Mouse (Mus musculus): Measurements from ENCODE around the gene Dnttip2.
A peak's percentile ranks its signal among the peaks of the same experiment; 100 is the strongest.
"Not testable (repeated sequence)": the region's sequence is repeated elsewhere in the genome, so short reads cannot be mapped to it uniquely, and the experiment has no call there.

The Dnttip2 gene

DNA sequence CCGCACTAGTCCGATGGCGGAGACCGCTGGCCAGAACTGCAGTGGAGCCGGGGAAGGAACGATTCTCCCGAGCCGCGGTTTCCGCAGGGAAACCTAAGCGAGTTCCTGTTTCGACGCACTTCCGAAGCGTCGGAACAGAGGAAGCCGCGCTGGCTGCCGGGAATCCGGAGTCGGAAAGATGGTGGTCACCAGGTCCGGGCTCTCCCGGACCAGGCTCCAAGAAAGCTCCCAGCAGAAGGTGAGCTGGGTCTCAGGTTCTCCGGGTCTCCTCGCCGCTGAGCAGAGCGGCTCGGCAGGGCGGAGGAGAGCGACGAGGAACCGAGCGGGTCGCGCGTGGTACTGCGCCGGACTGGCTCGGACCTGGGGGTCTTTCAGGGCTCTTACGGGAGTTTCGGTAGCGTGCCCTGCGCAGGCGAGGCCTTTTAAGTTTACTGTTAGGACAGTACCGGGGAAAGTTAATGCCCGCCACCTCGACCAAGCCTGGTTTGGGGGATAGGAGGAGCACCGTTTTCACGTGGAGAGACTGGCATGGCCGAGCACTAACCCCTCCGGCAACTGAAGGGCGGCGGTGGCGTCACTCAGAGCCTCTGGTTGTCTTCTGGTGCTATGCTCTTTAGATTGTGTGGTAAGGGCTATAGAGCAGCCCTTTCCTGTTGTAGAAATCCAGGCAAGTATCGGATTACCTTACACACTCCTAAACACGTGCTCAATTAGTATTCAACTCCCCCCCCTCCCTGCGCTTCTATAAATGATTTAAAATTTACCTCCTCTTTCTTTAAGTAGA is at the start of gene Dnttip2:
Gene Dnttip2 (plus strand): TSS at position 148 of the 784 bp plus-strand sequence.
- DNase-seq: peak; percentile 94

DNA sequence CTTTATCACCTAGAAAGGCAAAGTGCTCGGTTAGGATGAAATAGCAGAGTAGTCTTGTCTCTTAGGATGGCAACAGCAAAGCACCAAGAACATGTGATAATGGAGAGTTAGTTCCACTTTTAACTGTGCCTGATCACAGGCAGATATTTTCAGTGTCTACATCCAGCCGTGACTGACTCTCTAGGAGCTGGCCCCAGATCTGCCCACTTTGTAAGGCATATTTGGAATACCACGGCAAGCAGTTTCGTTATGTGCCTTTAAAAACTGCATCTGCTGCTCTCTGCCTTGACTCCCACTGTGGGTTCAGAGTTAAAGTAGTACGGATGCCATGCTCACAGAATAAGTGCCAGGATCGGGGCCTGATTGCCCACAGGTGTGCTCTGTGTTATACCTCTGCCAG is 47.2 kb upstream of the Dnttip2 start:
- not testable (repeated sequence) for DNase-seq

DNA sequence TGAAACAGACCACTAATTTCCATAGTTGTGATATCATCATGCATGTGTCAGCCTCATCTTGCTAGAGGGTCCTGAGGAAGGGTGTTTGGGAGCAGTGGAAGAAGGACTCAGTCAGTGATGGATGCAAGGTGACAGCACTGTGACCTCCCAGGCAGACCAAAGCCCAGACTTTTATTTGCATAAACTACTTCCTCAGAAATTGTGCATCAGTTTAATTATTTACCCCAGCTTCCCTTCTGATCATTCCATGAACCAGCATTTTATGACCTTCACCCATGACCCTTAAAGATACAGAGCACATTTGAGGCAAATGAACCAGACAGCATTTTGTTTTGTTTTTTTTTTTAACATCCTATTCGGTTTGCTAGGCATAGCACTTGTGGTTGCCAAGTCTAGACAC is 38.4 kb upstream of the Dnttip2 start:
- no peak for DNase-seq

DNA sequence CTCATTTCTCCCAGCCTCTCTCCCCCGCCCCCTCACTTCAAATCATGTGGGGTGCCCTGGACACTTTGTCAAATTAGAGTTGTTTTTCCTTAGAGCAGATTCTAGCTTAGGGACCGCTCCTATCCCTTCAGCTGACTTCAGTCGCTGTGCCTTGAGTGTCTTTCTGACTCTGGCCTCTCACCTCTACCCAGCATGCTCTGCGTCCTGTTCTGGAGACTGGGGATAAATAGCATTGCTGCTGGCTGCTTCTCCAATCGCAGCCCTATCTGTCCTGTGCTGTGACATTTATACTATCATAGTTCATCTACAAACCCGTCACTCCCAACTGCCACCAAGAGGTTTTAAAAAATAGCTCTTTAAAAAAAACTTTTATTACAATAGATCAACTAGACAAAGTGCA is 31.3 kb upstream of the Dnttip2 start:
- no peak for DNase-seq

DNA sequence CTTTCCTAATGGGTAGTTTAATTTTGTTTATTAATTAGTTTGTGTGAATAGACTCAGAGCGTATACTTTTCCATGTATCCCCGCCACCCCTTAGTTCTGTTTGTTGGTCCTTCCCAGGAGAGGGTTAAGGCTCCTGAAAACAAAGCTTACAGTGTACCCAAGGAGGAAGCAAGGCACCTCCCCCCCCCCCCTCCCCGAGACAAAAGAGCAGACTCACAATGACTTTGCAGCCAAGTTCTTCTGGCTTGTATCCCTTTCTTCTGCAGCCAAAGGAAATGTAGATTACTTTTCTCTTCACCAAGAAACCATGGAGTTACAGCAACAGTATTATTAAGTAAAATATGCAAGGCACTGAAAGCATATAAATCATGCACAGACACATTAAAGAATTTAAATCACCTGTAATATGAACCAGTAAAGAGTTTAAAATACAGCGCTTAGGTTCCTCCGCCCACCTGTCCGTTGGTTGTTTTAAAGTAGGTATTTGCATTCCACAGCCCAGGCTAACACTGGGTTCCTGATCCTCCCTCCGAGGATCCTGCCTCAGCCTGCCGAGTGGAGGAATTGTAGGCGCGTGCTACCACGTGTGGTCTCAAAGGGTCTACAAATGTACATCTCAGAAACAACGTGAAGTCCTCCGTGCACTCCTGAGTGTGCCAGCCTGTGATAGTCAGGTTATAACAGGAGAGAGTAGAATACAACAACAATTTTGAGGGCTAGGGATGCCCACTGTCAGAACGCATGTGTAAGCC is 30.6 kb upstream of the Dnttip2 start:
- no peak for DNase-seq

DNA sequence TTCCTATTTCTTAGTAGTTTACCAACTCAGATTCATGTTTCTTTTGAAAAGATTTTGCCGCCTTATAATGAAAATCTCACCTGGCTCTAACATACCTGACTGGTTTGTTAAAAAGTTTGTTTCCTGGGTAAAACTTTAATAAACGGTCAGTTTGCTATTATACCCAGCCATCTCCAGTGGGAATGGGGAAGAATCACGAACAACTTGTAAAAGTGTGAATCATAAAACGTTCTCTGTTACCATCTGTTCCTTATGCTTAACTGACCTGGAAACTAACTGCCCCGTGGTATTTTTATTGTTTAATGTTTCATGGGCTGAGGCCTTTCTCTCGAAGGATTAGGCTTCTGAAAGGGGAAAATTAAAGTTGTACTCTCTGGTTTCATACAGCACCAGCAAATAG is 29.4 kb upstream of the Dnttip2 start:
- no peak for DNase-seq

DNA sequence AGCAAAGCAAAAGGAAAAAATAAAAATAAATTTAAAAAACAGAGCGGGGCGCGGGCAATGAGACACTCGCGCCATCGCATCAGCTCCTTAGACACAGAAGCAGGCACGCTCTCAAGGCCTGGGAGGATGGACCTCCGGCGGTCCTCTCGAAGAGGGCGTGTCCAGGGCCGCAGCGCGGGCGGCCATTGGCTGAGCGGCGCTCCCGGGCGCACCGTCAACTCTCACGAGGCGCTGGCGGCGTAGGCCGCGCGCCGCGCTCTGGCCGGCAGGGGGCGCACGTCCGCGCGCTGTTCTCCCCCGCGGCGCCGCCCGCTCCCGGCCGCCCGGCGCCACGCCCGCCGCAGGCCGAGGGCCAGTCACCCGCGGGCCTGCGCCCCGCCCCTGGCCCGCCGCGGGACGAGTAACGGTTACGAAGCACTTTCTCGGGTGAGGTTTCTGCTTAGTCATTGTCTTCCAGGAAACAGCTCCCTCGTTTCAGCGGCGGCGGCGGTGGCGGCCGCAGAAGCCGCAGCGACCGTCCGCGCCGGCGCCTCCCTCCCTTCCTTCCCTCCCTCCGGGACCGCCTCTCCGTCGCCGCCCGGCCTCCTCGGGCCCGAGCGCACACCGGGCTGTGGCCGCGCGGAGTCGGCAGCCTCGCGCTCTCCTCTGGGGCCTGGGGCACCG is 28.8 kb upstream of the Dnttip2 start, which contains the start of gene Gclm:
Gene Gclm (plus strand): TSS at position 343 of the 663 bp plus-strand sequence.
- peak; percentile 95 for DNase-seq

DNA sequence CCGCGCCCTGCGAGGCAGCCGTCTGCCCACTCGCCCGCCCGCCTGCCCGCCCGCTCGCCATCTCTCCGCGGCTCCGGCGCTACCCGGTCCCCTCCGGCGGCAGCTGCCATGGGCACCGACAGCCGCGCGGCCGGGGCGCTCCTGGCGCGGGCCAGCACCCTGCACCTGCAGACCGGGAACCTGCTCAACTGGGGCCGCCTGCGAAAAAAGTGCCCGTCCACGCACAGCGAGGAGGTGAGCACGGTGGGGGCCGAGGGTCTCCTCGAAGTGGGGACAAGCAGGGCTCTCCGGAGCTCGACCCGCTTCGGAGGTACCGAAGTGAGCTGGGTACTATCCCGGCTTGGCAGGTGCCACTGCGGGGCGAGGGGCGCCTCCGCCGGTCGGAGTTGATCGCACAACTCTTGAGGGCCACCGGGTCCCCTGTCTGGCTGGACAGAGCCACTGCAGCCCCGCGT is 28.3 kb upstream of the Dnttip2 start:
- no peak for DNase-seq

DNA sequence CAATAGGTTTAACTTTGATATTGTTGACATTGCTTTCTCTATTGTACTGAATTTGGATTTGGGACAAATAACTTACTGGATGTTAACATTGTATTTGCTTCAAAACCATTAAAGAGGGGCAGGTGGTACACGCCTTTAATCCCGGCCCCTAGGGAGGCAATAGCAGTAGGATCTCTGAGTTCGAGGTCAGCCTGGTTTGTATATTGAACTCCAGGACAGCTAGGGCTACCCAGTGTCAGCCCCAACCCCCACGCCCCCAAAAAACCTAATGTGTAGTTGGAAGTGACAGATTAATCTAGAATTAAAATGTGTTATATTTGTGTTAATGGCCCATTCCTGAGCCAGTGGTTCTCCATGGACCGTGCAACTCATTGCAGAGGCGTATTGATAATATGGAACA is 27.8 kb upstream of the Dnttip2 start:
- DNase-seq: no peak

DNA sequence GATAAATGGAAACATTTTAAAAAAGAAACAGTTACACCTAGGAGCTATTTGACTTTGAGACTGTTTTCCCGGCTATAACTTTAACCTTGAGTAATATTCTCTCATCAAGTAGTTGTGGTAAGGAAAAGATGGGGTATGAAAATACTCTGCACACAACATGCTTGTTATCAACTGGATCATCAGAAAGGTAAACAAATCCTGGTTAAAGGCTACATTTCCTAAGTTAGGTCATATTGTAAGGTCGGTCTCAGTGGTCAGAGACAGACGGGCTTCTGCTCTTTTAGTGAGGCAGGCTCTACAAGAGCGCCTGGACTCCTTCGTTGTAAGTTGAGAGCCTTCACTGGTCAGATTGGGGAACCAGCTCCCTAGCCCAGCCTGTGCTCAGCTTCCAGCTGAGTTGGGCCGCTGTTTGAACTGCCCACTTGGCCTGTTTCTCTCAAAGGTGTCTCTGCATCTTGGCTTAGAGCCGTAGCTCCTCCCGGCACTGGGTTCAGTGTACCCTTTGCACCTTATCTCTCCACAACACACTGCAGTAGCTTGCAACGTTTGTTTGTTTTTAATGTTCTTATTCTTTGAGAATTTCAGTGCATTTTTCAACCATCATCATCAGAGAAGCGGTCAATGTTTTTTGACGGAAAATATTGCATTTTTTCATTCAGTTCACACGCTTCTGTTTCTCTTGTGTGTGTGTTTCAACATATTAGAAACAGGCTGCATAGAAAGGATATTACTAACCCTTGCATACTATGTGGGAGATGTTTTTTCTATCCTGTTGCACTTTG is 27.0 kb upstream of the Dnttip2 start:
- no peak for DNase-seq

DNA sequence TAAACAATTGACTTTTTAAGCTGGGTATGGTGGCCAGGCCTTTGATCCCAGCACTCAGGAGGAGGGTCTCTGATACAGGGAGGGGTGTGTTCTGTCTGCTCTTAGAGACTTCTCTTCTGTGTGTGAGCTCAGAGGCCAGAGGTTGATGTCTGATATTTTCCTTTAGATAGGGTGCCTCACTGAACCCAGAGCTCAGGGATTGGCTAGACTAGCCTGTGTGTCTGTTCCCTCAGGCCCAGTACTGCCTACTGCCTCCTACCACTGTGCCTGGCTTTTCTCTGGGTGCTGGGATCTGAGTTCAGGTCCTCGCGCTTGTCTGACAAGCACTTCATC is 26.5 kb upstream of the Dnttip2 start:
- DNase-seq: no peak

DNA sequence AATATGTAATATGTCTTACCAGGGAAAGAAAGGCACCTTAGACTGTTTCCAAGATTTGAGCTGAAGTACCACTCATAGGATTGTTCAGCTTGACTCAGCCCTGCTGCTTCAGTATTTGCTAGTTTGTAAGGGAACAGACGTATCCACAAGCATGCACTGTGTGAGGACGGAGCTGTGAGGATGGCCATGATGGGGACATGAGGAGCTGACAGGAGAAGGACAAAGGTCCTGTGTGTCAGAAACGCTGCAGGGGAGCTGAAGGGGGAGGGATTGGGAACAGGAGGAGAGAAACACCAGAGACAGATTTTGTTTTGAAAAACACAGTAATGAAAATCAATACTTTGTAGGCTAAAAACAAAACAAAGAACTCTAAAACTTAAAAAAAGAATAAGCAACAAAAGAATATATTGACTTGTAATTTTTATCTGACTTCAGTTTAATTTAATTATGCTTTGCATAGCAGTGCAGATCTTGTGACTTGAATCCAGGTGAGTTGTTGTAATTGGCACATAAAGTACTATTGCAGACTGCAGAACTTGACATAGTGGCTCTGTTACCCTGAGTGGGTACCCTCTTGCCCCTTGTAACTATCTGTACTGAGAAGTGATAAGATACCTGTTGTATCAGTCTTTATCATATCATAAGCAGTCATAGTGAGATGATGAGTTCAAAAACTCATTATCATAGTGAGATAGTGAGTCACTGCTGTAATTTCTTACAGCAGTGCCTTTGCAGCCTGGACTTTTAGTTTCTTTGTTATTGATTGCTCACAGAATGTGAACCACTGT is 21.5 kb upstream of the Dnttip2 start:
- DNase-seq: no peak

DNA sequence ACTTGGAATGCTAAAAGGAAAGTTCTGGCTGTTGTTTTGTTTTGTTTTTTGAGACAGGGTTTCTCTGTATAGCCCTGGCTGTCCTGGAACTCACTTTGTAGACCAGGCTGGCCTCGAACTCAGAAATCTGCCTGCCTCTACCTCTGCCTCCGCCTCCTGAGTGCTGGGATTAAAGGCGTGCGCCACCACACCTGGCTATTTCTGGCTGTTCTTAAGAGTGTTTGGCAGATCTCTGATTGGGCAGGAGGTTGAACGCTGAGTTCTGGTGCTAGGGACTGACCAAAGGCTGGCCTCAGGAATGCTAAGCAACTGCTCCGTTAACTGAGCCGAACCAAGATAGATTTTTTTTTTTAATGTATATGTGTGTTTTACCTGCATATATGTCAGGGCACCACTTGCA is 20.1 kb upstream of the Dnttip2 start:
- DNase-seq: not testable (repeated sequence)

DNA sequence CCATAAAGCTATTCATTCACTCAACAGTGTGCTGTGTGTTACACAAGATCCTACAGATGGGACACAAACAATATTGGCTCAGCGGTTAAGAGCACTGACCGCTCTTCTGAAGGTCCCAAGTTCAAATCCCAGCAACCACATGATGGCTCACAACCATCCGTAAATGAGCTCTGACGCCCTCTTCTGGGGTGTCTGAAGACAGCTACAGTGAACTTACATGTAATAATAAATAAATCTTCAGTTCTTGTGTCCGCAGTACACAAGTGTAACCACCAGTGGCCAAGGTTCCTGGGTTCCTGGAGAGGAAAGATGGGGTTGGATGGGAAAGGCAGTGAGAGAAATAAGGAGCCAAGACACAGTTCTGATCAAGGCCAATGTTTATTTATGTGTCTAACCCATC is 4.2 kb upstream of the Dnttip2 start:
- no peak for DNase-seq

DNA sequence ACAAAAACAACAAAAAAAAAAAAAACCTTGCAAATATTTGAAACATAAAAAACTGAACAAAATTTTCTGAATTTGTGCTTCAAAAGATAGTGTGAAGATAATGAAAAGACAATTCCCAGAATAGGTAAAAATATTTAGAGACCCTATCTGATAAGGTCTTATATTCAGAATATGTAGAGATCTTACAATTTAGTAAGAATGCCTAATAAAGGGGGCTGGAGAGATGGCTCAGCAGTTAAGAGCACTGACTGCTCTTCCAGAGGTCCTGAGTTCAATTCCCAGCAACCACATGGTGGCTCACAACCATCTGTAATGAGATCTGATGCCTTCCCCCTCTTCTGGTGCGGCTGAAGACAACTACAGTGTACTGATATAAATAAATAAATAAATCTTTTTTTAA is 1.6 kb upstream of the Dnttip2 start:
- DNase-seq: not testable (repeated sequence)

DNA sequence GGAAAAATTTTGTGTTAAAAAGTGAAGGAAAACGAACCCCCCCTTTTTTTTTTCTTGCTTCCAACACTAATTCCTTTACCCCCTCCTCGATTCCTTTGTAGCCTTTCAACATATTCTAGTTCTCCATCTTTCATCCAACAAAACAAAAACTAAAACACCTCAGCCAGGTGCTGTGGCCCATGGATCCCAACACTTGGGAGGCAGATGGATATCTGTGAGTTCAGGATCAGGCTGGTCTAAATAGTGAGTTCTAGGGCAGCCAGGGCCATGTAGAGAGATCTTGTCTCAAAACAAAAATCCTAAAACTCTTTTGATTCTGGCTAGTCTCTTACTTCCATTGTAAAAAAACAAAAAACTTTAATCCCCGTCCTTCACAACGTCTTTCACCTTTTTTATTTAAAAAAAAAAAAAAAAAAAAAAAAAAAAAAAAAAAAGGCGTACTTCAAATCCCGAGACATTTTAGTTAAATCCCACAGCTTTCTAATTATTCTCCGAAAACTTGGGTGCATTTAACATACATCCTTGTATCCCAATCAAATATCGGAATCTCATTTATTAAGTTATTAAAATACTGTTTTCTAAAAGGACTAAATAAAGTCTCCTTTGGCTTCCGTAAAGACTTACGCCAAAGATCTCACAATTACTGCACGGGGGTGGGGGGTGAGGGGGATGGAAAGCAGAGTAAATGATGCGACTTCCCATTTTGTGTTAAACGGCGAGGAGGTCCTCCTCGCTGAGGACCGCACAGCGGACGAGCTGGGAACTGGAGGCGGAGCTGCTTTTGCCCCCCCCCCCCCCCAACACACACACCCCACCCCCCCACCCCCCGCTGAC is 564 bp upstream of the Dnttip2 start:
- DNase-seq: no peak

DNA sequence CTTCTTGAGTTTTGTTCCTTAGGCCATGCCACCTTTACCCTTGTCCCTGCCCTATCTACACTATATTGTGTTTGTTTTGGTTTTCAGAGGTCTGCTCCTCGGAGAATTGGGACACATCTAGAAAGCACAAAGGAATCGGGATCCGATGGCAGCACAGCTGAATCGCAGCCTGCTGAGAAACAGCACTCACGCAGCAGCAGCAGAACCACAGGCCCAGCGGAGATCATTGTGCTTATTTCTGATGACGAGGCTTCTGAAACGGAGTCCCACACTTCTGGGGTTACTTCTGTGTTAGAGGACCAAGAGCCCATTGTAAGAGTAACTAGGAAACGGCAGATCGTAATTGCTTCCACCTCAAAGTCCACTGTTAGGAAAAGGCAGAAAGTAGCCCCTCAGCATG is 923 bp downstream of the Dnttip2 start:
- no peak for DNase-seq

DNA sequence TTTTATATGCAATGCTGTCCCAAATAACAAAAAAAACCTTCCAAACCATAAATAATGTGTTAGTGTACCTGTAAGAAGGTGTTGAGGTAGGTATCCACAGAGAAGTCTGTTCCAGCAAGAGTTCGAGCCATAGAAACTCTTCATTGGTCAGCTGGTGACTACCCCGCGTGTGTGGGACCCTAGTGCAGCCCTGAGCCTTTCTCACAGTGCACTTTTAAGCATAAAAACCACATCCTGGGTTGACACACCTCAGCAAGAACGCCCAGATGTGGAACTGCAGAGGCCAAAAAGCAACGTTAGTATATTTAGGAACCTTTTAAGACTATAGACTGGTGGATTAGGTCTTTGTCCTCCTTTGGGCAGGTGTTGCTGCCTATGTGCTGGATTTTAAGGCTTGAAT is 13.0 kb downstream of the Dnttip2 start:
- DNase-seq: no peak

DNA sequence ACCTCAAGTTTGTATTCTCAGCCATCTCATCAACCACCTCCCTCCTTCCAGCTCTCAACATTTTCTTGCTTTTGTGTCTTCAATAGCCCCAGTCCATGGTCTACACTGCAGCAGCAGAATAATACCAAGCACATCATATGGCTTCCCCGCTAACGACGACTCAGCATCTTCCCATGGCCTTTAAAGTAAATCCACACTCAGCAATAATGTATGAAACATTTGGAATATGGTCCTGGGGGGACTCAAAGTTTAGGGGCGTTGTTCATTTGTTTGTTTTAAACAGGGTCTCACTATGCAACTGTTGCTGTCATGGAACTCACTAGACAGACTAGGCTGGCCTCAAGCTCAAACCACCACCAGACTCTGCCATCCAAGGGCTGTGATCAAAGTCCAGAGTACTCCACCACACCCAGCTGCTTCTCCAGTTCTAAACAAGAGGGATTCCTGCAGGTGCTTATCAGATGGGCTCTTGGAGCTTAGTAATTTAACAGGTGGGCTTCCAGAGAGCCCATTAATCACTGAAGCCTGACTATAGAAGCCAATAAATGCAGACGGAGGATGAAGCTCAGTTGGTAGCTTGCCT is 14.5 kb downstream of the Dnttip2 start:
- DNase-seq: no peak

DNA sequence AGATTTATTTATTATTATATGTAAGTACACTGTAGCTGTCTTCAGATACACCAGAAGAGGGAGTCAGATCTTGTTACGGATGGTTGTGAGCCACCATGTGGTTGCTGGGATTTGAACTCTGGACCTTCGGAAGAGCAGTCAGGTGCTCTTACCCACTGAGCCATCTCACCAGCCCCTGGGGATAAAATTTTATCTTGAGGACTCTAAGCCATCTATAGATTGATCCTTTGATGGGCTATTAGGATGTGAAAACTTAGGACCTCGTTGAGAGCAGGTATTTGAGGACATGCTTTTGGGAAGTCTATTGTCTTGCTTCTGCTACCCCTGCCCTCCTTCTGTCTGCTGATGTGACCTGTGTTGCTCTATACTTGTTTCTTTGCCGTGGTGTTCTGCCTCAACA is 15.2 kb downstream of the Dnttip2 start:
- DNase-seq: not testable (repeated sequence)

DNA sequence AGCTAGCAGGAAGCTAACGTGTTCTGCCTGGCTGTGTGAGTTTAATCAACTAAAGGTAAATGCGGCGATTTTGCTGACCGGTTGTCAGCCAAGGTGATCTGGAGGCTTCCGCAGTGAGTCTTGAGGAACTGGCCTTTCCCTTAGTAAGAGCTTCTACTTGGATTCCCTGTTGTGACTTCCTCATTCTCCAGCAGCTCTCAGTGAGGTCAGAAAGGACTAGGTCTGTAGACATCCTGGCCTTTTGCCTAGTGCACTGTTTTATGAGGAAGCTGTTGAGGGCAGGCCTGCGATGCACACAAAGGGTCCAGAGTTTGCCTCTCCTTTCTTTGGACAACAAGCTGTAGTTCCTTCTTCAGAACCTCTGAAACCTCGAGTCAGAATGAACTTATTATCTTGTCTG is 16.5 kb downstream of the Dnttip2 start:
- no peak for DNase-seq

Data from right cerebral cortex, adult 18-20 months (tissue).